20 mouse cellular contexts compared by ENCODE assay signal in genomic region chr4:5495012-5495411, GRCm38 (mm10).
"Had no signal": no experiment of that assay in that cellular context is flagged by ENCODE, and none has a peak within 500 bp of the region (broad histone marks: within the 10 kb centered on the region; RNA-seq: fewer than 3 reads in every experiment).

No protein-coding gene starts in this region.

- H3K9me3 ChIP-seq: liver, embryonic 13.5 days; midbrain, embryonic 12.5 days; midbrain, embryonic 15.5 days; neural tube, embryonic 12.5 days; neural tube, embryonic 15.5 days had no signal

- H3K4me3 ChIP-seq: liver, embryonic 13.5 days; midbrain, embryonic 12.5 days; midbrain, embryonic 15.5 days; neural tube, embryonic 12.5 days; neural tube, embryonic 15.5 days had no signal

- H3K36me3 ChIP-seq: liver, embryonic 13.5 days; midbrain, embryonic 12.5 days; midbrain, embryonic 15.5 days; neural tube, embryonic 12.5 days; neural tube, embryonic 15.5 days had no signal

- DNase-seq: kidney, adult 2 months; kidney, postnatal 36 days; left cerebral cortex, postnatal 4 days; liver, embryonic 13.5 days; lung, adult 2 months; lung, postnatal 14 days; right cerebral cortex, adult 18-20 months; right cerebral cortex, postnatal 14 days; right cerebral cortex, postnatal 4 days; thymus, adult 2 months; thymus, postnatal 14 days; thymus, postnatal 4 days had no signal

- H3K4me1 ChIP-seq: liver, embryonic 13.5 days; midbrain, embryonic 12.5 days; midbrain, embryonic 15.5 days; neural tube, embryonic 12.5 days; neural tube, embryonic 15.5 days had no signal

- ATAC-seq: inflammation-experienced regulatory T-cells, adult 6 months; midbrain, embryonic 15.5 days had no signal

- H3K27me3 ChIP-seq: liver, embryonic 13.5 days; midbrain, embryonic 12.5 days; midbrain, embryonic 15.5 days; neural tube, embryonic 12.5 days; neural tube, embryonic 15.5 days had no signal

- H3K27ac ChIP-seq: kidney, postnatal 0 days; liver, embryonic 13.5 days; macrophage; midbrain, embryonic 12.5 days; midbrain, embryonic 15.5 days; neural tube, embryonic 12.5 days; neural tube, embryonic 15.5 days; stomach, postnatal 0 days had no signal

- H3K9ac ChIP-seq: liver, embryonic 13.5 days; midbrain, embryonic 12.5 days; midbrain, embryonic 15.5 days; neural tube, embryonic 12.5 days; neural tube, embryonic 15.5 days had no signal

- H3K4me2 ChIP-seq: liver, embryonic 13.5 days; midbrain, embryonic 12.5 days; midbrain, embryonic 15.5 days; neural tube, embryonic 12.5 days; neural tube, embryonic 15.5 days had no signal
